Mouse (Mus musculus) monocyte, adult 5-6 weeks (primary cell): ENCODE data around the gene Akap6. TPM values are rescaled to one million over a fixed set of nuclear protein-coding genes. Genes with fewer than 3 reads are reported as not detected.

Source experiments
- ATAC-seq: fragments of 153-309, 156-312 bp; replicated peaks from 2 replicates; pipeline ENCODE4 v1.8.0; 2017; ENCODE audit warnings: mild to moderate bottlenecking; ENCODE audit not compliant: low TSS enrichment, insufficient number of reproducible peaks, severe bottlenecking, poor library complexity, low FRiP score
- total RNA-seq: library from RNA; stranded (forward); fragments of 200-1000, 200-491, 200-594 nt; gene quantifications from 3 replicates; pipeline ENCODE4 v1.2.3, GENCODE M21; 2017

Akap6 gene
- total RNA-seq, 1 experiment from 2014 or later = not detected

GRCm38 (mm10) chr12:52876065-52876464, 176.9 kb downstream of the Akap6 start:
- ATAC-seq = no peak

- no peak for ATAC-seq
These were observed 178.0 kb downstream of the Akap6 start for GRCm38 (mm10) chr12:52876978-52877769.

GRCm38 (mm10) chr12:52879324-52879723, 180.1 kb downstream of the Akap6 start:
- no peak for ATAC-seq

- ATAC-seq = no peak
These were observed 193.3 kb downstream of the Akap6 start for GRCm38 (mm10) chr12:52892519-52892918.

DNA sequence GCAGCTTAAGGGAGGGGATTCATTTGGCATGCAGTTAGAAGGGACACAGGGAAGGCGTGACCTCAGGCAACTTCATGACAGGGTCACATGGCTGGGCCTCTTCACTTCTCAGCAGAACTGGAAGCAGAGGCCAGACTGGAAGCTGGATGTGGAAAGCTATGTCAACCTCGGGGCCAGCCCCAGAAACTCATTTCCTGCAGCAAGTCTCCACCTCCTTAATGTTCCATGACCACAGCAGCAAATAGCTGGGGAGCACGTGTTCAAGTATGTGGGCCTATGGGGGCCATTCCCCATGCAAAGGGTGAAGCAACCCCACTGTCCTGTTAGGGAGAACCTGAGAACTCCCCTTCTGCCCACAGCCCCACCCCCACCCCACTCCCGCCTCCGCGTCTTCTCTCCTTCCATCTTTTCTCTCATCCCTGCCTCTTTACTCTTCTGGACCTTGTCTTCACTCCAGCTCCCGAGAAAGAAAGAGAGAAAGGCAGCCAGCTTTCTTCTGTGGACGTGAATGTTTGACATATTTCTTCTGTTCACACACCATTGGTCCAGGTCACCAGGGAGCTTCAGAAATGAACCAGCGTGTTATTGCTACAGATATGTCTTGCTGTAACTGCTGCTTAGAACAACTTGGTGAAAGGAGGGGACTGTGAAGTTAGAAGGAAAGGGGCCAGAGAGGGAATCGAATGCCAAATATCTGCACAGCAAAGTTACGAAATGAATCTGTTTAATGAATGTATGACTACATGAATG, 194.6 kb downstream of the Akap6 start:
- no peak for ATAC-seq

- no peak for ATAC-seq
These were observed 196.7 kb downstream of the Akap6 start for GRCm38 (mm10) chr12:52895672-52896460.

DNA sequence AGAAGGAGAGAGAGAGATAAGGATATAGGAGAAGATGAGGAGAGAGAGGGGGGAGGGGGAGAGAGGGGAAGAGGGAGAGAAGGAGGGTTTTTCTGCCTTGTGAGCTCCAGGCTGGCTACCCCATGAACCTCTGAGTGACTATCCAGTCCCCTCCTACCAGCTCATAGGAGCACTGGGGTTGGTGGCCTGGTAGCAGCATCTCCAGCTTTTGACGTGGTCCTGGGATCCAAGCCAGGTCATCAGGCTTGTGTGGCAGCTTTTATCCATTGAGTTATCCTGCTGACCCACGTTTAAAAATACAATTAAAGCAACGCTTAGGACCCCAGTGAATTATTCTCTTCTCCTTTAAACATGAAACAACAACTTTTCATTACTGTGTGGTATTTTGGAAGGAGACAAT, 197.6 kb downstream of the Akap6 start:
- no peak for ATAC-seq

DNA sequence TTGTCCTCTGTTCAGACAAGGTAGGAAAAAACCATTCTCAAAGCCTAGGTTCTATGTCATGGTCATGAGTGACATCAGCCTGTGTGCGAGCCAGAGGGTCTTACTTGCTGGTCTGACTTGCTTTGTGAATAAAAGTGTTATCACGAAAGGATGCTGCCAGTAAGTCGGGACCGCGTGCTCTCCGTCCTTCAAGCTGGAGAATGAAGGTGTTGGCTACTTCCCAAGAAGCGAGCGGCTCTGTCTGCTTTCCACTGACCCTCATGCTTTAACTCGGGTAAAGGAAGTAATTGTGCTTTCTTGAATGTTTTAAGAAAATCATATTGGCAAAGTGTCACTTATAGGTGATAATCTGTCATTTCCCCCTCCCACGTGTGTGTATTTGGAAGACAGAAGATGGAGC, 198.9 kb downstream of the Akap6 start:
- no peak for ATAC-seq

DNA sequence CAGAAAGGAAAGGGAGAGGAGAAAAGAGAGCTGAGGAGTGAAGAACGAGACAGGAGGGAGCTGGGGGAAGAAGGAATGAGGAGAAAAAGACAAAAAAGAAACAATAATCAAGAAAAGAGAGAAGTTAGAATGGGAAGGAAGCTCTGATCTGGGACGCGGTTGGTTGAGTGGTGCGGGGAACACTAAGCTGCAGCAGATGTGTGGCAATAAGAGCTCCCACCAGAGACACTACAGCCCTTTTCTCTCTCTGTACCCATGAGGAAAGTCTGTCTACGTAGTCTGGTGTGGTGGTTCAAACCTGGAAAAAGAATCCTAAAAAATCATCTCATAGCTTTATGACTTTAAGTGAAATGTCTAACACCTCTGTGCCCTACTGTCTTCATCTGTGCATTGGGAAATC, 204.9 kb downstream of the Akap6 start:
- no peak for ATAC-seq

DNA sequence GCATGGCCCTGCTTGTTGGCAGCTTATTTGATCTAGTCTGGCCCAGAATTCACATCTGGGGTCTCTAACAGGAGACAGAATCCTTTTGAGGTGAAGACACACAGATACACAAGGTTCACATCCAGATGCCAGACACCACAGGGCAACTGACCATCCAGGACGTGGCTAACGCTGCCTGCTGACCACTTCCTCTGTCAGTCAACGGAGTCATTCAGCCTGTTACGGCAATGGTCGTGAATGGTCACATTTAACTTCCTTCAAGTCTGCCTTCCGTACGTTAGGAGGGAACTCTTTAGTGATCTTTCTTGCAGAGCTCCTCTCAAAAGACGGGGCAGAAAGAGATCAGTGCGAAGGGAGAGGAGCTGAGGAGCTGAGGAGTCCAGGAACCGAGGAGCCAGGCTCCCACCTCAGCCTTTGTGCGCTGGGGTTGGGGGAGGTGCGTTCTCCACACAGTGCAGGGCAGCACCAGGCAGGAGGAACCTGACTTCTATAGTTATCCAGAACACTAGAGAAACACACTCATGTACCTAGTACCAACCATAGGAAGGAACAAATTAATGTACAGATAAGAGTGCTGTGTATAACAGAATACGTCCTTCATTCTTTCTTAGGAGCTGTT, 209.4 kb downstream of the Akap6 start:
- ATAC-seq = no peak

- no peak for ATAC-seq
These were observed 211.2 kb downstream of the Akap6 start for GRCm38 (mm10) chr12:52910345-52910744.

- no peak for ATAC-seq
These were observed 211.6 kb downstream of the Akap6 start for GRCm38 (mm10) chr12:52910819-52911218.

- no peak for ATAC-seq
These were observed 219.8 kb downstream of the Akap6 start for GRCm38 (mm10) chr12:52918939-52919338.

GRCm38 (mm10) chr12:52922510-52922909, 223.3 kb downstream of the Akap6 start:
- no peak for ATAC-seq

DNA sequence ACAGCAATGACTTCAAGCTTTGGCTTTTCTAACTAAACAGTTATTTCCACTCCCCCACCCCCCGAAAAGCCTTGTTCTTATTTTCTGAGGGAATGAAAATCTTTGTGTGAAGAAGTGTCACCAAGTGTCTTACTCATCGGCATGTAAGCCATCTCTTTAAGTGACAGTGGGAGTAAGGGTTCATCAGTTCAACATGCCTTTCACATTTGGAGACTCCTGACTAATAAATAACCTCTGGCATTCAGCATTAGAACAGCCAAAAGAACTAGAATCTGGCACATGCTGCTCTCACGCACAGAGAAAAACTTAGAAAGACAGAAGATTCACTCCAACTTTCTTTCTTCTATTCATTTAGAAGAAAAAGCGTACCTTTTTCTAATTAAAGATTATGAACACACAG, 226.3 kb downstream of the Akap6 start:
- ATAC-seq = no peak

DNA sequence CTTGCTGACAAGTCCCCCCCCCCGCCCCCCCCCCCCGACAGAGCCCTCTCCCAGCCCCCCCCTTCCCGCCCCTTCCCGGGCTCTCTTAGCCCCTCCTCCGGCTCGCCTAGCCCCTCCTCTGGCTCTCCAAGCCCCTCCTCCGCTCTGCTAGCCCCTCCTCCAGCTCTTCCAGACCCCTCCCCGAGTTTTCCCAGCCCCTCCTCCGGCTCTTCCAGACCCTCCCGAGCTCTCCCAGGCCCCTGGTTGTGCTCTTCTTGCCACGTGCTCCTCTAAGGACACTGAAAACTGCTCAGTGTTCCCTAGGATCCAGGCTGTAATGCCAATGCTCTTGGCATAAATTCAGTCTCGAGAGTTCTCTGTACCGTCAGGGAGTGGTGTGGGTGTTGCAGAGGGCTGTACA, 234.6 kb downstream of the Akap6 start:
- ATAC-seq = no peak

- no peak for ATAC-seq
These were observed 235.8 kb downstream of the Akap6 start for GRCm38 (mm10) chr12:52934989-52935388.

GRCm38 (mm10) chr12:52938786-52939185, 239.6 kb downstream of the Akap6 start:
- ATAC-seq = no peak

DNA sequence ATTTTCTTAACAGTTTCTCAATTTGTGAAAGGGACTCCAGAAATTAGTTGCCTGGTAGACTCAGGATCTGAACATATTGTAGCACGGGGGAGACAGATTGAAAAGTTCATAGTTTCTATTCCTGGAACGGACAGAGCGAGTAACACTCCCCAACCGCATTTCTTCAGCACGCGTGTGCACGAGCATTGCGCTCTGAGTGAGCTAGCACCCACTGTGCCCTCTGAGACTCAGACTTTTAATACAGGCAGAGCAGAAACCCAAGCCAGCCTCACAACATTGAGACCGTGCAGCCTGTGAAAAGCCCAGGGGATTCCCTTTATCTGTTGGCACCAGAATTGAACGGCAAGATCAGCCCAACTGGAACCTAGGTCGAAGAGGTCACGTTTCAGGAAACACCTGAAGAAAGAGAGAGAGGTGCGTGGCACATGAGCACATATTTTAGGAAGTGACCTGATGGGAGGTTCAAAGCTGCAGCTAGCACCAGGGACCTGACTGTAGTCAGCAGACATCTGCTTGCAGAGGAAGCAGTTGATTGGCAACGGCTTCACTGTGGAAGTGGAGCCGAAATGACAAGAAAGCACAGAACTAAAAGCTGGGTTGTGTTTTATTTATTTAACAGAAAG, 240.3 kb downstream of the Akap6 start:
- no peak for ATAC-seq
